Mouse (Mus musculus) midbrain, embryonic 12.5 days (tissue): ENCODE measurements around the gene Satb1. TPM values are rescaled to one million over a fixed set of nuclear protein-coding genes. Genes with fewer than 3 reads are reported as not detected.

Experiments used
- ATAC-seq: fragments of 200-750 bp; cut with Nextera tagmentation; 2 replicates; pipeline ENCODE4 v1.8.0; 2017; ENCODE audit warnings: low read depth, moderate TSS enrichment, moderate library complexity; ENCODE audit not compliant: low FRiP score
- H3K27ac ChIP-seq: fragments of 300-500 bp; sonication (generic); replicated peaks from 2 replicates; pipeline ENCODE4 v1.5.1; 2016; ENCODE audit warnings: mild to moderate bottlenecking
- H3K27me3 ChIP-seq: fragments of 300-500 bp; sonication (generic); 2 replicates; pipeline ENCODE4 v1.6.1; 2016; ENCODE audit warnings: mild to moderate bottlenecking
- H3K36me3 ChIP-seq: fragments of 300-500 bp; sonication (generic); 2 replicates; pipeline ENCODE4 v1.6.1; 2016
- H3K4me1 ChIP-seq: fragments of 300-500 bp; sonication (generic); 2 replicates; pipeline ENCODE4 v1.6.1; 2016
- H3K4me2 ChIP-seq: fragments of 300-500 bp; sonication (generic); replicated peaks from 2 replicates; pipeline ENCODE4 v1.6.1; 2016; ENCODE audit warnings: mild to moderate bottlenecking, moderate library complexity
- H3K4me3 ChIP-seq: fragments of 300-500 bp; sonication (generic); 2 replicates; pipeline ENCODE4 v1.5.1; 2016; ENCODE audit warnings: mild to moderate bottlenecking
- H3K9ac ChIP-seq: fragments of 300-500 bp; sonication (generic); replicated peaks from 2 replicates; pipeline ENCODE4 v1.6.1; 2016; ENCODE audit warnings: mild to moderate bottlenecking, moderate library complexity
- H3K9me3 ChIP-seq: fragments of 300-500 bp; sonication (generic); 2 replicates; pipeline ENCODE4 v1.6.1; 2016; ENCODE audit warnings: mild to moderate bottlenecking
- WGBS: fragments of 180-500 bp; shearing (Covaris S2); methylation state at CpG from one replicate; pipeline ENCODE4 v1.1.7; 2016; 5-methylcytosine and 5-hydroxymethylcytosine counted together
- polyA plus RNA-seq: library from polyadenylated mRNA; unstranded; fragments of >200 nt; fragmentation: Nextera tagmentation; extraction: Ambion mirVana; gene quantifications from 2 replicates; pipeline ENCODE4 v1.2.1, GENCODE M21; 2016

Gene Satb1
- polyA plus RNA-seq, 1 experiment from 2014 or later: 35.9 TPM

DNA sequence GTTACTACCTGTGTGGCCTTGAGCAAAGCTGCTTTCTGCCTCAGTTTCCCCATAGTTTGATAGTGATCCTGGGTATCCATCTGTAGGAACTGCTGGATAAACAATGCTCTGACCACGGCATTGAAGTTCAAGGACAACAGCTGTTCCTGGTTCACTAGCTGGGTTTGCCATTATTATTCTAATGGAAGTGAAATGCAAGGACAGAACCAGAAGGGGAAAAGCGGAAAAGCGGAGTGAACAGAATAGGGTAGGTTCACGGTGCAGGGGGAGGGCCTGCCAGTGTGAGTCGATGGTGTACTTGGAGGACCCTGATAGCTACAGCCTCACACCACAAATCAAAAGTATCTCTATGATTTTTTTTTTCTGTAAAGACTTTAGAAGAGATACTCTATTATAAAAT, 6.4 kb upstream of the Satb1 start:
- WGBS: 73% methylated on average over 5 of the region's 5 CpGs
- Histone ChIP-seq H3K4me3 (no peak overlapping the region), H3K9me3 (no peaks in the 10 kb centered on the region), H3K36me3 (no peaks in the 10 kb centered on the region), H3K9ac (no peak overlapping the region), H3K4me2 (no peak overlapping the region), H3K27ac (no peak overlapping the region), H3K27me3 (0 out of 2 replicates have a peak, but pooled peaks cover 5% of the 10 kb centered on the region), H3K4me1 (no peaks in the 10 kb centered on the region)
- ATAC-seq: no peak

DNA sequence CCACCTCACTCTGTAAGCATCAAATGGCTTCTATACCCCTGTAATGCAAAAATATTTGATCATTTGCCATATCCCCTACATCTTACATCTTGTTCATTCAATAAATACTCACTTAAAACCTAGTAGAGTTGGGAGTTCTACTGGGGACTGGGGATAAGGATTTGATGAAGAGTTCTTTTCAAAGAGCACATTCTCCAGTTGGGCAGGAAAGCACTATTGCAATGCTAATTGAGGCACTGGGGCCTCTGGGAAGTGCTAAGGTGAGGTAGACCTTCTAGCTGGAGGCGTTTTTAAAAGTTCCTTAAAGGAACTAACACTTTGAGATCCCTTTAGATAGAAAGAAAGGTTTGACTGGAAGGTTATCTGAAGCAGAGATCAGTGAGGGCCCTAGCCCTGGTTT, 3.8 kb upstream of the Satb1 start:
- H3K4me2 ChIP-seq: no peak overlapping the region
- H3K4me3 ChIP-seq: no peak overlapping the region
- H3K9me3 ChIP-seq: no peaks in the 10 kb centered on the region
- no peak overlapping the region for H3K9ac ChIP-seq
- ATAC-seq: no peak
- peaks cover 25% of the 10 kb centered on the region for H3K27me3 ChIP-seq
- no peaks in the 10 kb centered on the region for H3K36me3 ChIP-seq
- H3K27ac ChIP-seq: no peak overlapping the region
- WGBS: 15% methylated on average over 1 of the region's 1 CpGs
- peaks cover 11% of the 10 kb centered on the region for H3K4me1 ChIP-seq

DNA sequence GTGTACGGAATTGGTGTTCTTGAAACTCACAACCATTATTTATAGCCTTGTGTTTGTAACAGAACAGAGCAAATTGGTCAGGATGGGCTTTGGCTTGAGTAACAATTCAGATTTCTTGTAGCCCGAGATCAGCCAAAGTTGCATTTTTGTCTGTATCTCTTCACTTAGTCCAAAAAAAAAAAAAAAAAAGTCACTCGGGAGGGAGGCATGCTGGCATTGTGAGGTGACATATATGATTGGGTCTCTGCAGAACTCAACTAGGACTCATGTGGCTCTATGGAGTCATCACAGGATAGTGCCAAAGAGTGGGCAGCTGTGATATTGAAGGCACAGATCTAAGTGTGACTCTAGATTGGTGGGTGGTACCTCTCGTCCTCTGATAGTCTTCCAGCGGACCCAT, 3.2 kb upstream of the Satb1 start:
- H3K4me2 ChIP-seq: no peak overlapping the region
- no peaks in the 10 kb centered on the region for H3K9me3 ChIP-seq
- peaks cover 31% of the 10 kb centered on the region for H3K27me3 ChIP-seq
- H3K27ac ChIP-seq: no peak overlapping the region
- no peak for ATAC-seq
- no peak overlapping the region for H3K9ac ChIP-seq
- WGBS: 92% methylated on average over 5 of the region's 5 CpGs
- no peak overlapping the region for H3K4me3 ChIP-seq
- H3K4me1 ChIP-seq: peaks cover 18% of the 10 kb centered on the region
- no peaks in the 10 kb centered on the region for H3K36me3 ChIP-seq

DNA sequence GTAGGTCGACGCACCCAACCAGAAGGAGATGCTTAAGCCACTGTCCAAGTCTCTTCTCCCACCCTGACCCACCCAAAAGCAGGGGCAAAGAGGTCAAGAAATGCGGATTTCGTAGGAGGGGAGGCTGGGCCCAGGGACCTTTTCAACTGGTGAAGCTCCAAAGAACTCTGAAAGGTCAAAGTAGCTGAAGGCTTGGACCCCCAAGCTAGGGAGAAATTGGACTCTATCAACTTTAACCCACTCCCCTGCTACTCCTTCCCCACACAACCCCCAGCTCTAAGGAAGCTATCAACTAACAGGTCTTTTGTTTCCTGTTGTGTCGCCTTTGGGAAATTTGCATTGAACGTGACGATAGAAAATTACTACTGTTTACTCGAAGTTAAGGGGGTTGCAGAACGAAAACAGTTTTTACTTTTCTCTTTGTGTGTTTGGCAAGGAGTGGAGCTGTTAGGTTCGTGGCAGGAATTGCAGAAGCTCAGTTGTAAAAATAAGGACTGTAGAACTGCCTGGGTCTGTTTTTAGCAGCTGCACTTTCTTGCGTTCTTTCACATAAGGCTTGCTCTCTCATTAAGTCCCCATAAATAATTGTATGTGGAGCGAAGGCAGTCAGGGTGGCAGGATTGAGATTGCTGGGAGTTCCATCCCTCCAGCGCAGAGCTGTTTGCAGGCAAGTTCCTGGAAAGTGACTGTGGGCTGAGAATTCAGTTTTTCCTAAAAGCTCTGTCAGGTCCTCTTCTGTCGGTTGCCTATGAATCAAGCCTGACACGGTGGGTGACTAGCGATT, 680 bp upstream of the Satb1 start:
- H3K27ac ChIP-seq: no peak overlapping the region
- no peaks in the 10 kb centered on the region for H3K9me3 ChIP-seq
- no peaks in the 10 kb centered on the region for H3K36me3 ChIP-seq
- H3K4me2 ChIP-seq: peak overlapping the region; percentile 99
- no peak for ATAC-seq
- peak overlapping the region; percentile 80 for H3K4me3 ChIP-seq
- 2% methylated on average over 16 of the region's 16 CpGs for WGBS
- peaks cover 38% of the 10 kb centered on the region for H3K27me3 ChIP-seq
- no peak overlapping the region for H3K9ac ChIP-seq
- peaks cover 18% of the 10 kb centered on the region for H3K4me1 ChIP-seq

DNA sequence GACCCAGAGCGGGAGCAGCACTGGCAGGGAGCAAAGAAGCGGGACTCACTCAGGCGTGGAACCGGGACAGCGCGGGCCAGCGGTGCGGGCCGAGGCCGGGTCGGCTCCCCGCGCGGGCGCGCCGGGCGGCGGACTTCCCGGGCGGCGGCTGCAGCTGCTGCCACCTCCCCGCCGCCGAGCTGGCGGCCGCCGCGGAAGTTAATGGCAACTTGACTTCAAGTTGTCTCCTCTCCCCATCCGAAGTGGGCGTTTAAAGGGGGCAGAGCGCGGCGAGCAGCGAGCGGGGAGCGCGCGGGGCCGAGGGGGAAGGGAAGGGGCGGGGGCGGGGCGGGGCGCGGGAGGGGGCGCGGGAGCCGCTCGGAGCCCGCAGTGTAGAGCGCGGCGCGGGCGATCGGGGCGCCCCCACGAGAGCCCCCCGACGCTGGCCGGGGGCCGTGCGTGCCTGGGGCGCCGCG, 642 bp downstream of the Satb1 start:
- peak overlapping the region; percentile 68 for H3K9ac ChIP-seq
- peak; percentile 81 for ATAC-seq
- H3K4me1 ChIP-seq: peaks cover 18% of the 10 kb centered on the region
- H3K4me2 ChIP-seq: peak overlapping the region; percentile 99
- no peaks in the 10 kb centered on the region for H3K36me3 ChIP-seq
- no peaks in the 10 kb centered on the region for H3K9me3 ChIP-seq
- no peak overlapping the region for H3K27ac ChIP-seq
- H3K27me3 ChIP-seq: peaks cover 38% of the 10 kb centered on the region
- WGBS: under 1% methylated on average over 29 of the region's 66 CpGs
- peak overlapping the region; percentile 80 for H3K4me3 ChIP-seq

DNA sequence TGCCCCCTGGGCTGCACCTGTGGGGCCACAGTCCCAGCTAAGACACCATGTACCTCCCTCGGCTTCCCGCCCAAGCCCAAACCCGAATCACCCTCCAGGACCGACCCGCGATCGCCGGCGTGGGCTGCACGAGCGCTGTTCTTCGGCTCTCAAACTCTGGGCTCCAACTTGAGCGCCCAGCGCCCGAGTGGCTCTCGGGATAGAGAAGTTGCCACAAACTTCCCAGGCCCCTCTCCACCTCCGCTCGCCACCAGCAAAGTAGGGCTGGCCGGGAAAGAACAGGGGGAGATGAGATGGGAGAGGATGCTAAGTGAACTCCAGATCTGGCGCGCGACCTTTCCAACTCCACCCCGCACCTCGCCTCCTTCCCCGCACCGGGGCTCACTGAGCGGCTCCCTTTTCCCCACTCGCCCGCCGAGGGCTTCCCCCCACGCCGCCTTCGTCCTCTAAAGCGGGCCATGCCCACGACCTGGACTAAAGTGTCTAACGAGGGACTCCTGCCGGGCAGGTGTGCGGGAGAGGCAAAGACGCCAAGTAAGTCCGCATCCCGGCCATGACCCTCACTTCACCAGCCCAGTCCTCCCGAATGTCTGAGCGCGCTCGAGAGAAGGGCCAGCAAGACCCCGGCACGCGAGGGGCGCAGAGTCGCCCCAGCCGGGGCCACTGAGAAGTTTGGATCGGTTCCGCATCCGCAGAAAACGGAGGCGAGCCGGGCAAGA, 1.2 kb downstream of the Satb1 start:
- WGBS: under 1% methylated on average over 56 of the region's 57 CpGs
- peaks cover 18% of the 10 kb centered on the region for H3K4me1 ChIP-seq
- H3K9ac ChIP-seq: peak overlapping the region; percentile 68
- H3K4me2 ChIP-seq: peak overlapping the region; percentile 99
- H3K27ac ChIP-seq: no peak overlapping the region
- H3K4me3 ChIP-seq: peak overlapping the region; percentile 80
- peak; percentile 55 for ATAC-seq
- H3K9me3 ChIP-seq: no peaks in the 10 kb centered on the region
- H3K36me3 ChIP-seq: no peaks in the 10 kb centered on the region
- H3K27me3 ChIP-seq: peaks cover 38% of the 10 kb centered on the region

DNA sequence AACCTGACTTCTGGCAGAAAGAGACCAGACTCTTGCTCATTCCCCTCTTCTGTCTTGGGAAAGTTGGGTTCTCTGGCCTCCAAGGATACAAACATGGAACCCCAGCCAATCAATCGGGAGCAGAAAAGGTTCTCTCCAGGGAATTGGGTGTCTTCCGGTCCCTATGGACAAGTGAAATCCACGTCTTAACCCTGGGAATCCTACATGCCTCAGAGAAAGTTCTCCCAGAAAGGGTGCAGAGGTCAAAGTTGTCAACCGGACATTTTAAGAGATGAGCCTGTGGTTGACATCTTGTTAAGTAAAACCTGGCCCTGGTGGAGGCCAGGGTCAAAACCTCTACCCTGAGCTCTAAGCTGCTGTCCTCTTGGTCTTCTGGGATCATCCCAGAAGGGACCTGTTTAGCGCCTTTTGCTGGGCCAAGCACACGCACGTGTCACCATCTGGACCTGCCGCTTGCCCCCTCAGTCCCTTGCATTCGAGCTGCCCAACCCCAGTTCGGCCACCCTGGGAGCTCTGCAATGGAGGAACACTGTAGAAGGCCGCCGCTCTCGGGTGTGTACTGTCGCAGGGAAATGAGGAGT, 1.9 kb downstream of the Satb1 start:
- Histone ChIP-seq H3K4me2 (peak overlapping the region; percentile 99), H3K4me1 (peaks cover 18% of the 10 kb centered on the region), H3K9me3 (no peaks in the 10 kb centered on the region), H3K36me3 (no peaks in the 10 kb centered on the region), H3K27me3 (peaks cover 38% of the 10 kb centered on the region), H3K4me3 (peak overlapping the region; percentile 80), H3K9ac (peak overlapping the region; percentile 68), H3K27ac (no peak overlapping the region)
- ATAC-seq: 0 out of 2 replicates have a peak, but pooled peaks have one; percentile 3
- WGBS: 12% methylated on average over 14 of the region's 14 CpGs

DNA sequence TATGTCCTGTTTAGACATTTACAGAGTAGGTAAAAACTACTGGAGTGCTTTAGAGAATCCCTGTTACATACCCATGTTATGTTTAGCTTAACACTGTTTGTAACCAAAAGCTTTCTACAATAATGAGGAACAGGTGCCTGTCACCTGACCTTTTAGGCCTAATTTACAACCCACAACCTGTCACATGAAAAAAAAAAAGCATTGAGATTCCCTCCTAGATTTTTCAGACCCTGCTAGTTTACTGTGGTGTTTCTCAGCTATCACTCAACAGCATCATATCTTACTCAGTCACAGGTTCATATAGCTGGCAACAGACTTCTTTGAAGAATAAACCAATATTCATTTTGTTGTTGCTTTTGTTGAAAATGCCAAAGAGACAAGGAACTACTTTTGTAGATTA, 3.7 kb downstream of the Satb1 start:
- ATAC-seq: no peak
- H3K4me3 ChIP-seq: no peak overlapping the region
- H3K9ac ChIP-seq: no peak overlapping the region
- no peaks in the 10 kb centered on the region for H3K9me3 ChIP-seq
- no peaks in the 10 kb centered on the region for H3K36me3 ChIP-seq
- no peak overlapping the region for H3K4me2 ChIP-seq
- H3K27me3 ChIP-seq: peaks cover 32% of the 10 kb centered on the region
- H3K27ac ChIP-seq: no peak overlapping the region
- peaks cover 18% of the 10 kb centered on the region for H3K4me1 ChIP-seq

DNA sequence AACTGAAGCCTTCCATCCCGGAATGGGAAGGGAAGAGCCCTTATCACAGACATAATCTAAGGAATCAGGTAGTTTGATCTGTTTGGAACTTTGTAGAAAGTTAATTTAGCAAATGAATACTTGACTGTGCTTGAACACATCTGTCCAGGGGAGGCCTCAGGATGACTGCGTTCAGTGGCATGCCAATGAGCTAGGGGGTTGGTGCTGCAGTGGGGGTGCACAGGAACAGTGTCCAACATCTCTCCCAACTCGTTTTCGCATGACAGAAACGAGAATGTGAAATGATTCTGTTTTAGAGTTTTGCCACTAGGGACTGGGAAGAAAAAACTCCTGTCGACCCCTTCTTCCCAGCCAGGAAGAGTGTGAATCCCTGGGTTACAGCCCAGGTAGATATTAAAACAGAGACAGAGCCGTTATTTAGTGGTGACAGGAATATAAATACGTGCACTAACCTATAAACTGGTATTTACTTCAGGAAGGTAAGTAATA, 5.1 kb downstream of the Satb1 start:
- Histone ChIP-seq H3K27ac (no peak overlapping the region), H3K4me1 (peaks cover 8% of the 10 kb centered on the region), H3K9me3 (no peaks in the 10 kb centered on the region), H3K4me2 (no peak overlapping the region), H3K36me3 (no peaks in the 10 kb centered on the region), H3K9ac (no peak overlapping the region), H3K4me3 (no peak overlapping the region), H3K27me3 (peaks cover 19% of the 10 kb centered on the region)
- WGBS: 77% methylated on average over 8 of the region's 8 CpGs
- no peak for ATAC-seq

DNA sequence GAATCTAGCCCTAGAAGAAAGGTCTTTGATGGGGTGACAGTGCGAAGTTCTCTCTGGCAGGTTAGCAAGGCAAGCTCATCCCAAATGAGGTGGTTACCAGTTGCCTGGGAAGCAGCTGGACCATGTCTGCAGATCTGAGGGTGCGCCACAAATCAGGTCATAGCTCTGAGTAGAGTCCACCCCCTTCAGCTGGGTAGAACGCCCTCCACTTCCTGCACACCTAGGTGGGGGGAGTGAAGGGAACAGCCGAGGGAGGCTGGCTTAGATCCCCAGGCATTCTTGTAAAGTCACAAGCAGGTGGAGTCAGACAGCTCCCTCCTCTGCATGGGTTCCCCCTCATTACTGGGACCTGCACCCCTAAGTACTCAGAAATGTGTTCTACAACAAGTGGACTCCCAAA, 6.6 kb downstream of the Satb1 start:
- no peak overlapping the region for H3K27ac ChIP-seq
- H3K9ac ChIP-seq: no peak overlapping the region
- H3K4me2 ChIP-seq: no peak overlapping the region
- no peak for ATAC-seq
- H3K4me3 ChIP-seq: no peak overlapping the region
- no peaks in the 10 kb centered on the region for H3K36me3 ChIP-seq
- WGBS: 66% methylated on average over 4 of the region's 4 CpGs
- H3K27me3 ChIP-seq: peaks cover 9% of the 10 kb centered on the region
- no peaks in the 10 kb centered on the region for H3K9me3 ChIP-seq
- H3K4me1 ChIP-seq: peaks cover 2% of the 10 kb centered on the region

DNA sequence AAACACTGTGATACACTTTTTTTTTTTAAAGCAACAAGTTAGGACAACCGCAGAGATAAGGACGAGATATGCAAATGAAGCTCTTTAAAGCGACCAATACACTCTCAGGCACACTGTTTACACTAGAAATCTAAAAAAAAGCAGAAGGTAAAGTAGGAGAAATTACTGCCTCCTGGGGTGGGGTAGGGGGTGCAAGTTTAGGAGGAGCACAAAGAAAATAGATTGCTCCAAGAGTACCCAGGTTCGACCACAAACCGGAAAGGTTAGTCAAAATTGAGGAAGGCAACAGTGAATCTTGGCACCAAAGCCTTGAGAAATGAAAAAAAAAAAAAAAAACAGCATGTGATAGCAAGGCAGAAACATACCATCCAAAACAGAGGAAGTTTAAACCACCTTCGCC, 18.8 kb downstream of the Satb1 start:
- Histone ChIP-seq H3K4me2 (no peak overlapping the region), H3K27ac (no peak overlapping the region), H3K4me3 (no peak overlapping the region), H3K27me3 (no peaks in the 10 kb centered on the region), H3K4me1 (peaks cover 9% of the 10 kb centered on the region; the same call in 1 of the 2 replicates), H3K9me3 (no peaks in the 10 kb centered on the region), H3K9ac (no peak overlapping the region), H3K36me3 (no peaks in the 10 kb centered on the region)
- no peak for ATAC-seq
- WGBS: 25% methylated on average over 6 of the region's 6 CpGs

DNA sequence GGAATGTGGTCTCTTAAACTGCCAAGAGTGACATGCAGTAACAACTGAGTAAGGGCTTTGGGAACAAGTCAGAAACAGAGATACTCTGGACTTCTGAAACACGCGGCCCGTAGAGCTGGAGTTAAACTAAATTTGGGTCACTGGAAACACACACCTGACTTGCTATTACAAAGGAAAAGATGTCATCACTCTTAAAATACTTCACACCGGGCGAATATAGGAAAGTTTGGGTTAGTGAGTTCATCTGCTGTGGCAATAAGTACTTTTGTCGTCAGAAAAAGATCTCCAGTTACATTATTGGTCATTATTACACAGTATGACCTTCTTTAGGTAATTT, 19.3 kb downstream of the Satb1 start:
- Histone ChIP-seq H3K9me3 (no peaks in the 10 kb centered on the region), H3K36me3 (0 out of 2 replicates have a peak, but pooled peaks cover 4% of the 10 kb centered on the region), H3K4me3 (peak overlapping the region; percentile 69), H3K4me2 (peak overlapping the region; percentile 66), H3K9ac (peak overlapping the region; percentile 82), H3K27ac (peak overlapping the region; percentile 95), H3K4me1 (peaks cover 9% of the 10 kb centered on the region; the same call in 1 of the 2 replicates), H3K27me3 (no peaks in the 10 kb centered on the region)
- no peak for ATAC-seq
- WGBS: 3% methylated on average over 6 of the region's 6 CpGs
